Comparison of ENCODE assay signal across 15 mouse cellular contexts in the genomic region with DNA sequence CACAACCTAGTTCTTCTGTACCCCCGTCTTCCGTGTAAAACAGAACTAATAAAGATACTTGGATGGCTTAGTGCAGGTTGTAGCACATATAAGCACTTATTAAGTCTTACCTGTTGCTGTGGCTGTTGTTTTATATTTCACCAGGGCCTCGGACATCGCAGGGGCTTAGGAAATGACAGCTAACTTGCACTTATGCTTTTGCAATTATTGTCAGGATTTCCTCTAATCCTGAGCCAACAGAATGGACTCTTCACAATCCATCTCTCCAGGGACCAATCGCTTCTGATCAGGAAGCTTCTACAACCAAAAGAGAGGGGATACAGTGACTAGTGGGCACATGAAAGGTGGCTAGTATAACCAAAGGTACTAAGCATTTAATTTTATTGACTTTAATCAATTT.
"Had no signal": no experiment of that assay in that cellular context is flagged by ENCODE, and none has a peak within 500 bp of the region (broad histone marks: within the 10 kb centered on the region; RNA-seq: fewer than 3 reads in every experiment).

No protein-coding gene starts in this region.

- DNase-seq: heart, postnatal 10 days; heart, postnatal 36 days; heart, postnatal 4 days; kidney, adult 11 months; kidney, adult 18-20 months; kidney, adult 2 months; kidney, adult 8-10 months; kidney, adult 9 months; kidney, postnatal 10 days; kidney, postnatal 14 days; kidney, postnatal 25 days; kidney, postnatal 36 days; kidney, postnatal 4 days; layer of hippocampus, adult 9-11 months; layer of hippocampus, postnatal 36 days had no signal
